8 mouse cellular contexts compared by ENCODE assay signal in genomic region chr19:16132791-16132864, GRCm38 (mm10). TPM values are rescaled to one million over a fixed set of nuclear protein-coding genes. Genes with fewer than 3 reads are reported as not detected.
DNase-seq lines count a peak whose midpoint lies in the region; ATAC-seq lines count a peak whose summit lies in the region.

TSS of gene Gnaq (plus strand) at chr19:16132831.

- peak within 1 kb of the TSS; percentile 99 for H3K27ac ChIP-seq in embryonic facial prominence, embryonic 11.5 days (replicated peaks; ENCODE audit: low read depth, low read length)
- H3K27ac ChIP-seq in heart, embryonic 16.5 days (ENCODE audit: low read length): peak within 1 kb of the TSS; percentile 91
- H3K27ac ChIP-seq in neural tube, embryonic 15.5 days (replicated peaks): peak within 1 kb of the TSS; percentile 99

- intact Hi-C loops in left cerebral cortex, postnatal 4 days (cut with DNase I): loop anchor here (10.0 kb wide), 1 partner anchor 192 kb away; no protein-coding TSS in a partner anchor

- ATAC-seq in embryonic facial prominence, embryonic 11.5 days (replicated peaks; ENCODE audit: insufficient number of reproducible peaks, low FRiP score, low TSS enrichment, low read depth): no peak
- no peak for ATAC-seq in heart, embryonic 16.5 days (replicated peaks; ENCODE audit: extremely low read depth, insufficient read depth, low FRiP score)
- ATAC-seq in neural tube, embryonic 15.5 days (ENCODE audit: low FRiP score): no peak

- DNase-seq in left cerebral cortex, adult 18-20 months (ENCODE audit: low spot score in 2 of 2): no peak
- DNase-seq in left cerebral cortex, adult 11 months (ENCODE audit: low spot score): no peak
- no peak for DNase-seq in embryonic facial prominence, embryonic 11.5 days (ENCODE audit: low spot score)
- no peak for DNase-seq in left cerebral cortex, postnatal 4 days
- no peak for DNase-seq in urinary bladder, postnatal 4 days (ENCODE audit: low spot score in 2 of 2)
- no peak for DNase-seq in thymus, postnatal 4 days

- peak within 1 kb of the TSS; percentile 97 for H3K4me3 ChIP-seq in embryonic facial prominence, embryonic 11.5 days (ENCODE audit: low read depth, low read length)
- peak within 1 kb of the TSS; percentile 71 for H3K4me3 ChIP-seq in heart, embryonic 16.5 days (ENCODE audit: low read length)
- H3K4me3 ChIP-seq in neural tube, embryonic 15.5 days (replicated peaks): peak within 1 kb of the TSS; percentile 90

- H3K9ac ChIP-seq in embryonic facial prominence, embryonic 11.5 days (replicated peaks; ENCODE audit: low read length): peak within 1 kb of the TSS; percentile 97
- peak within 1 kb of the TSS; percentile 85 for H3K9ac ChIP-seq in heart, embryonic 16.5 days (ENCODE audit: low read length)
- peak within 1 kb of the TSS; percentile 98 for H3K9ac ChIP-seq in neural tube, embryonic 15.5 days (replicated peaks)

- H3K4me1 ChIP-seq in embryonic facial prominence, embryonic 11.5 days (ENCODE audit: control insufficient read depth, insufficient read depth, low read length): no peaks in the 10 kb centered on the region
- H3K4me1 ChIP-seq in heart, embryonic 16.5 days (ENCODE audit: control insufficient read depth, insufficient read depth, low read length): peaks cover 23% of the 10 kb centered on the region
- peaks cover 27% of the 10 kb centered on the region for H3K4me1 ChIP-seq in neural tube, embryonic 15.5 days

- H3K27me3 ChIP-seq in embryonic facial prominence, embryonic 11.5 days (ENCODE audit: control insufficient read depth, insufficient read depth, low read length): no peaks in the 10 kb centered on the region
- no peaks in the 10 kb centered on the region for H3K27me3 ChIP-seq in heart, embryonic 16.5 days (ENCODE audit: control insufficient read depth, insufficient read depth, low read length)
- H3K27me3 ChIP-seq in neural tube, embryonic 15.5 days (replicated peaks): no peaks in the 10 kb centered on the region

- H3K36me3 ChIP-seq in embryonic facial prominence, embryonic 11.5 days (replicated peaks; ENCODE audit: control insufficient read depth, insufficient read depth, low read depth, low read length): no peaks in the 10 kb centered on the region
- no peaks in the 10 kb centered on the region for H3K36me3 ChIP-seq in heart, embryonic 16.5 days (ENCODE audit: control insufficient read depth, insufficient read depth)
- H3K36me3 ChIP-seq in neural tube, embryonic 15.5 days: no peaks in the 10 kb centered on the region

- H3K4me2 ChIP-seq in embryonic facial prominence, embryonic 11.5 days (ENCODE audit: low read depth, low read length): peak within 1 kb of the TSS; percentile 64
- H3K4me2 ChIP-seq in heart, embryonic 16.5 days (ENCODE audit: low read depth, low read length): peak within 1 kb of the TSS; percentile 72
- peak within 1 kb of the TSS; percentile 71 for H3K4me2 ChIP-seq in neural tube, embryonic 15.5 days

- H3K9me3 ChIP-seq in embryonic facial prominence, embryonic 11.5 days (replicated peaks; ENCODE audit: control insufficient read depth, low read length): no peaks in the 10 kb centered on the region
- H3K9me3 ChIP-seq in heart, embryonic 16.5 days (replicated peaks; ENCODE audit: control insufficient read depth, low read length): no peaks in the 10 kb centered on the region
- H3K9me3 ChIP-seq in neural tube, embryonic 15.5 days (replicated peaks): no peaks in the 10 kb centered on the region

- WGBS in embryonic facial prominence, embryonic 11.5 days: 0% methylated on average over 2 of the region's 14 CpGs
- 0% methylated on average over 10 of the region's 14 CpGs for WGBS in heart, embryonic 16.5 days
- WGBS in neural tube, embryonic 15.5 days: 0% methylated on average over 14 of the region's 14 CpGs

RNA-seq across cellular contexts. Expression of gene Gnaq, which starts in this region (rescaled TPM):
- total RNA-seq in left cerebral cortex, adult 18-20 months (2021): 100 to 1,000 TPM; 156 to 160 TPM
- polyA plus RNA-seq in embryonic facial prominence, embryonic 11.5 days (2014; fragmentation: Nextera tagmentation; extraction: Ambion mirVana): 15.2 and 16.2 TPM in 2 replicates
- polyA plus RNA-seq in heart, embryonic 16.5 days (2015; fragmentation: Nextera tagmentation; extraction: Ambion mirVana): 17.9 and 20.5 TPM in 2 replicates
- total RNA-seq in left cerebral cortex, postnatal 4 days (2021): 100 to 1,000 TPM; 236 to 246 TPM
- polyA plus RNA-seq in neural tube, embryonic 15.5 days (2015; fragmentation: Nextera tagmentation; extraction: Ambion mirVana): 98.0 and 110 TPM in 2 replicates
